Mouse (Mus musculus) erythroblast, embryonic 14.5 days (primary cell): ENCODE results near the gene Lrrc63.

ENCODE experiments used
- GATA1 ChIP-seq: IDR thresholded peaks from 2 replicates; pipeline ENCODE4 v1.6.1; 2012; ENCODE audit warnings: low read length, inconsistent platforms, mixed read lengths
- TAL1 ChIP-seq: IDR thresholded peaks from 3 replicates; pipeline ENCODE4 v1.6.1; 2012; ENCODE audit warnings: low read length, inconsistent platforms, mixed read lengths

GRCm38 (mm10) chr14:75075299-75076180 is 55.1 kb downstream of the Lrrc63 start:
- TF ChIP-seq GATA1 = no peak
- TF ChIP-seq TAL1 = no peak
